Mouse (Mus musculus) left cerebral cortex, postnatal 25 days (tissue): Measurements from ENCODE around the gene Eef2kmt. TPM values are rescaled to one million over a fixed set of nuclear protein-coding genes. Genes with fewer than 3 reads are reported as not detected.

Experiments used
- microRNA-seq, 2 experiments: library from miRNA; unstranded; fragments of <30 nt; microRNA quantifications; one replicate each; pipeline ENCODE4 v1.2.0; 2022
- total RNA-seq, 2 experiments: library from RNA; stranded (reverse); gene quantifications; 2 replicates each; pipeline ENCODE4 v1.2.3; 2021

Gene Eef2kmt
- total RNA-seq, 2 experiments from 2014 or later: 3.0 to 3.8 TPM

Small RNA genes within 50 kb of the gene (microRNA-seq; reads per million reads assigned to microRNA genes)
- gene Gm23689: 0 reads per million in 2 experiments
- 0 reads per million in 2 experiments for gene Gm26095
- 0 reads per million in 2 experiments for gene Mir6364

Other genes with a start within 250 kb of the Eef2kmt start
- gene Smim22, start 248.7 kb downstream of the Eef2kmt start, total RNA-seq: not detected
- 100 to 1,000 TPM; 195 to 210 TPM for gene Rogdi, start 242.4 kb downstream of the Eef2kmt start, total RNA-seq
- gene Glyr1, start 206.1 kb downstream of the Eef2kmt start, total RNA-seq: 100 to 1,000 TPM; 145 to 151 TPM
- gene Ubn1, start 205.9 kb downstream of the Eef2kmt start, total RNA-seq: 10 to 100 TPM; 43.3 to 48.2 TPM
- under 1 TPM; 0.32 to 0.34 TPM for gene Ppl, start 123.6 kb downstream of the Eef2kmt start, total RNA-seq
- gene Sec14l5, start 108.9 kb downstream of the Eef2kmt start, total RNA-seq: 1 to 10 TPM; 3.3 to 4.7 TPM
- gene Nagpa, start 52.0 kb downstream of the Eef2kmt start, total RNA-seq: 10 to 100 TPM in 1 of 2 experiments, 1 to 10 TPM in 1; 8.4 to 10.8 TPM
- 1 to 10 TPM; 5.0 to 5.4 TPM for gene AU021092, start 33.7 kb downstream of the Eef2kmt start, total RNA-seq
- gene Alg1, start 22.4 kb downstream of the Eef2kmt start, total RNA-seq: 10 to 100 TPM; 24.2 to 29.0 TPM